Comparison of ENCODE assay signal across 17 mouse cellular contexts in the genomic region with DNA sequence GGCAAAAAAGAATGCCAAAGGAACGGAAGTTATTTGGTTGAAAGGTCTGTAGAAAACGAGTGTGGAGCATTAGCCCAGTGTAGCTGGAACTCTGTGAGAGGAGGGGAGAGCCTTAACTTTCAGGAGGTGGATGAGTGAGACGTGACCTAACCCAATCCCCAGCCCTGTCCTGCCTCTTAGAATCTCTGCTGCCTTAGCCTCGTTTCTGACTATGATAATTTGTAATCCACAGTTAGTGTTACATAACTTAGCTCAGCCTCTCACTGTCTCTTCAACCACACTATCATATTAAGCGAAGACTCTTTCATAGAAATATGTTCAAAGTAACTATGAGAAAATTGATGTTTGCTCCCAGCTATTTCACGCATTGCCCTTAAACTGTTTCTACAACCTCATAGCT. TPM values are rescaled to one million over a fixed set of nuclear protein-coding genes. Genes with fewer than 3 reads are reported as not detected.
DNase-seq lines count a peak whose midpoint lies in the region; ATAC-seq lines count a peak whose summit lies in the region.
"Had no signal": no experiment of that assay in that cellular context is flagged by ENCODE, and none has a peak within 500 bp of the region (broad histone marks: within the 10 kb centered on the region; RNA-seq: fewer than 3 reads in every experiment).

No protein-coding gene starts in this region.

- peak; percentile 69; the same call in 1 of the 2 replicates for ATAC-seq in frontal cortex, adult (ENCODE audit: low TSS enrichment)
- ATAC-seq: activated CD4-positive, CD25-positive, alpha-beta regulatory T cell, adult 4 months; CD4-positive, CD25-positive, alpha-beta regulatory T cell, adult 4 months; Patski had no signal

- DNase-seq in frontal cortex, adult 2 months (ENCODE audit: extremely low spot score in 1 of 2, low spot score in 1 of 2), result no peak
- DNase-seq in heart, adult 11 months, result peak; percentile 61
- DNase-seq in heart, postnatal 4 days, result no peak
- DNase-seq: adrenal gland, adult 2 months; adrenal gland, adult 8-10 months; adrenal gland, postnatal 10 days; adrenal gland, postnatal 14 days; adrenal gland, postnatal 25 days; adrenal gland, postnatal 36 days; B cell, adult 2 months; cerebellum, adult 11 months; cerebellum, adult 11-12 months; cerebellum, adult 18-20 months had no signal

RNA-seq across cellular contexts. Expression of a gene that starts 59.9 kb away (rescaled TPM):
- polyA plus RNA-seq in frontal cortex, adult 2 months (2012; rRNA removed), result 6.2 and 6.3 TPM in 2 replicates
- total RNA-seq in heart, postnatal 4 days (2021), result 10 to 100 TPM; 19.5 to 20.3 TPM
